Mouse (Mus musculus) c-Kit-positive CD71-positive TER-119-positive erythroid progenitor cells, embryonic 14.5 days (primary cell): ENCODE data around the gene Atad3a.

Experiments
- DNase-seq: peaks from one replicate; pipeline ENCODE4 v3.0.0-alpha.2; 2013; ENCODE audit warnings: low spot score

The Atad3a gene

GRCm38 (mm10) chr4:155692421-155692820 lies 68.5 kb downstream of the Atad3a start:
- no peak for DNase-seq
